Mouse (Mus musculus): ENCODE measurements at regions not wholly inside any gene's neighbourhood (a gene's known extent, or its start where the extent isn't known, plus 50 kb on each side); places are given as distances from the start of the nearest gene placed in this dataset.

GRCm38 (mm10) chr12:31130434-31130833 is 56.8 kb downstream of the Fam110c start:
- DNase-seq, result no peak

GRCm38 (mm10) chr12:31134465-31134992 is 60.9 kb downstream of the Fam110c start:
- DNase-seq, result no peak

- DNase-seq, result no peak
These were observed 62.7 kb downstream of the Fam110c start for GRCm38 (mm10) chr12:31136364-31136763.

GRCm38 (mm10) chr12:31136911-31137310 is 63.2 kb downstream of the Fam110c start:
- DNase-seq, result no peak

GRCm38 (mm10) chr12:31137431-31137830 is 63.8 kb downstream of the Fam110c start:
- no peak for DNase-seq

GRCm38 (mm10) chr12:31139853-31140252 is 66.2 kb downstream of the Fam110c start:
- no peak for DNase-seq

GRCm38 (mm10) chr12:31143266-31143665 is 69.6 kb downstream of the Fam110c start:
- no peak for DNase-seq

- no peak for DNase-seq
These were observed 71.5 kb downstream of the Fam110c start for GRCm38 (mm10) chr12:31145032-31145781.

GRCm38 (mm10) chr12:31148417-31149356 is 75.0 kb downstream of the Fam110c start:
- DNase-seq, result peak; percentile 66

GRCm38 (mm10) chr12:31153720-31154119 is 80.1 kb downstream of the Fam110c start:
- no peak for DNase-seq

- DNase-seq, result no peak
These were observed 80.9 kb downstream of the Fam110c start for GRCm38 (mm10) chr12:31154608-31155011.

- peak; percentile 54 for DNase-seq
These were observed 82.6 kb downstream of the Fam110c start for GRCm38 (mm10) chr12:31156154-31156720.

- DNase-seq, result no peak
These were observed 83.1 kb upstream of the Gm6993 start for GRCm38 (mm10) chr12:31157453-31157852.

GRCm38 (mm10) chr12:31157890-31158289 is 82.7 kb upstream of the Gm6993 start:
- DNase-seq, result no peak

GRCm38 (mm10) chr12:31158885-31159284 is 81.7 kb upstream of the Gm6993 start:
- DNase-seq, result no peak

GRCm38 (mm10) chr12:31159378-31159777 is 81.2 kb upstream of the Gm6993 start:
- DNase-seq, result no peak

GRCm38 (mm10) chr12:31168221-31168890 is 72.2 kb upstream of the Gm6993 start:
- no peak for DNase-seq

GRCm38 (mm10) chr12:31170111-31170510 is 70.5 kb upstream of the Gm6993 start:
- DNase-seq, result no peak

- no peak for DNase-seq
These were observed 69.9 kb upstream of the Gm6993 start for GRCm38 (mm10) chr12:31170546-31171160.

- no peak for DNase-seq
These were observed 68.6 kb upstream of the Gm6993 start for GRCm38 (mm10) chr12:31171992-31172391.

- no peak for DNase-seq
These were observed 67.9 kb upstream of the Gm6993 start for GRCm38 (mm10) chr12:31172451-31173318.
